Mouse (Mus musculus): ENCODE data around the gene Hist1h2be.
"Not testable (repeated sequence)": the region's sequence is repeated elsewhere in the genome, so short reads cannot be mapped to it uniquely, and the experiment has no call there.

The Hist1h2be gene

GRCm38 (mm10) chr13:23544787-23545120 is 76.2 kb downstream of the Hist1h2be start:
- peak; percentile 25 for DNase-seq

GRCm38 (mm10) chr13:23543965-23544786 is 76.7 kb downstream of the Hist1h2be start, which contains the start of gene Hist1h3f:
Hist1h3f (plus strand) TSS chr13:23544052.
- peak; percentile 70 for DNase-seq

- peak; percentile 55 for DNase-seq
These were observed 77.8 kb downstream of the Hist1h2be start, which contains the start of gene Hist1h2bh for GRCm38 (mm10) chr13:23542999-23543607. Hist1h2bh (minus strand) TSS chr13:23543392.

- not testable (repeated sequence) for DNase-seq
These were observed 78.5 kb downstream of the Hist1h2be start for GRCm38 (mm10) chr13:23542225-23542980.

- DNase-seq: no peak
These were observed 79.4 kb downstream of the Hist1h2be start for GRCm38 (mm10) chr13:23541497-23541896.

DNA sequence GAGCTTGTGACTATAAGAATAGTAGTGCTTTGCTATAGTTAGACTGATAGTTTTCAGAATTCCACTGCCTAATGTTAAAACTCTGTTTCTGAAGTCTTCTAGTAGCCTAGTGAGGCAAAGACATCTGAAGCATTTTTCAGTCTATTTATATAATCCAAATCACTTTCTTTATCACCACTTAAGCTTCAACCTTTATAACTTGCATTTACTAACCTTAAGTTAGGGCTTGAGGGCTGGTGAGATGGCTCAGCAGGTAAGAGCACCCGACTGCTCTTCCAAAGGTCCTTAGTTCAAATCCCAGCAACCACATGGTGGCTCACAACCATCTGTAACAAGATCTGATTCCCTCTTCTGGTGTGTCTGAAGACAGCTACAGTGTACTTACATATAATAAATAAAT is 81.1 kb downstream of the Hist1h2be start:
- DNase-seq: not testable (repeated sequence)

DNA sequence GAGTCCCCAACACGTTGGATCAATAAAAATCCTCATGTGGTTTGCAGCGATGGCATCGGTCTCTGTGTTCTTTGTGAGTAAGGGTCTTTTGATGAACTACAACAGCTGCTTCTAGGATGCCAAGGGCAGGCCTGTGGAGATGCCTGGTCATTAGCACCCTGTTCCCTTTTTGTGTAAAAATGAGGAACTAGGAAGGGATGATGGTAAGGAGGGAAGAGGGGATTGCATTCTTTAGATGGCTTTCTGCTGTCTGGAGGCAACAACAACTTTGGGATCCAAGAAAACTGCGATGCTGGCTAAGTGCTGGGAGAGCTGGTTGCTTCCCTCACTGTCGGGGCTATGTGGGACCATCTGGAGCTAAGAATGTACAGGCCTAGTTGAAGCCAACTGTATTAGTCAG is 82.7 kb downstream of the Hist1h2be start:
- no peak for DNase-seq

DNA sequence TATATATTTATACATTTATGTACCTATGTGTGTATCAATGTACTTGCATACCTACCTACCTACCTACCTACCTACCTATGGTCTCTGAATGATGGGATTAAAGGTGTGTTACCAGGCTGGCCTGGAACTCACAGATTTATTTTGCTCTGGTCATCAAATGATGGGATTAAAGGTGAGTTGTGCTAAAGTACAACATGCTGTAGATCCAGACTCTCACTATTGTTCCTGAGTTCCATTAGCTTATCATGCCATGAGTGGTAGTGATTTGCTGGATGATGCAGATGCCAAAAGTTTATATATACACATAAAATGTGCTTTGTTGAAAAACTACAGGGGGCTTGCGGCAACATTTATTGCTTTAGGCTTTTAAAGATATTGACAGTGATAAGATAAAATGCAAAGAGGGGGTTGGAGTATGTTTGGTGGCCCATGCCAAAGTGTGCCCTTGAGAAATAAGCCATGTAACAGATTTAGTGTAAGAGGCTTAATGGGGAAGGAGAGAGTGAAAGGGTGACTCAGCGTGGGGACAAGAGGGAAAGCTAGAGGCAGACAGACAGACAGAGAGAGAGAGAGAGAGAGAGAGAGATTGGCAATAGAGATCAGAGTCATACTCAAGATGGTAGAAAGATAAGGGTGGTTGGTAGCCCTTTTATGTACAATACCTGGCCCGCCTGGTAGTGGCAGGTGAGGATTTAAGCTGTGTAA is 83.8 kb downstream of the Hist1h2be start:
- DNase-seq: no peak

DNA sequence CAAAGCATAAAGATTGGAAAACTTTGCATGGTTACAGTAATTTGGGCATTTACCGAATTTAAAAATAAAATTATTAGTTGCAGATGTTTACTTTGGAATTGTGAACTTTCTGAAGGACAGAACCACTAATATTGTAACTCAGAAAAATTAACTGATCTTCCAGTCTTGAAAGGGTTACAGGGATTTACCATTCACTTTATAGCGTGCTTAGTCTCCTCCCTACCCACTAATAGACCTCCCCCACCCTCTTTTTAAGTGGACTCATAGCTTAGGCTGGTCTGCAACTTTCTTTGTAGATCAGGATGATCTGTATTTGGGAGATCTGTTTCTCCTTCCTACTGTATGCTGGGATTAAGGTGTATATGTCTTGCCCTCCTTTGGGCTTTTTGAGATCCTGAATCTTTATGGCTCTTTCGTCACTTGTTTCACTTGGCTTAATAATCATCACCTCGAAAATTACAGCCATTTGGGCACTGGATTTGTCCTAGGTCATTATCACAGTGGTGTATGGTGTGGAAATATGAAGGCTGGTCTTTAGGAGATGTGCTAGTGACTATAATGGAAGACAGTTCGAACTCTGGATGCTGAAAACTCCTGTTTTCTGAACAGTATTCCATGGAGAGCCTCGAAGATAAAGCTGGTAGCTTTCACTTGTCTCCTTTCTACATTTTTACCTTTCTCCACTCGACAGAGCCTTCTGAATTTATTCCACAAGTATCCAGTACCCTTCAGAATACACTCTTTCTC is 84.7 kb downstream of the Hist1h2be start:
- no peak for DNase-seq

DNA sequence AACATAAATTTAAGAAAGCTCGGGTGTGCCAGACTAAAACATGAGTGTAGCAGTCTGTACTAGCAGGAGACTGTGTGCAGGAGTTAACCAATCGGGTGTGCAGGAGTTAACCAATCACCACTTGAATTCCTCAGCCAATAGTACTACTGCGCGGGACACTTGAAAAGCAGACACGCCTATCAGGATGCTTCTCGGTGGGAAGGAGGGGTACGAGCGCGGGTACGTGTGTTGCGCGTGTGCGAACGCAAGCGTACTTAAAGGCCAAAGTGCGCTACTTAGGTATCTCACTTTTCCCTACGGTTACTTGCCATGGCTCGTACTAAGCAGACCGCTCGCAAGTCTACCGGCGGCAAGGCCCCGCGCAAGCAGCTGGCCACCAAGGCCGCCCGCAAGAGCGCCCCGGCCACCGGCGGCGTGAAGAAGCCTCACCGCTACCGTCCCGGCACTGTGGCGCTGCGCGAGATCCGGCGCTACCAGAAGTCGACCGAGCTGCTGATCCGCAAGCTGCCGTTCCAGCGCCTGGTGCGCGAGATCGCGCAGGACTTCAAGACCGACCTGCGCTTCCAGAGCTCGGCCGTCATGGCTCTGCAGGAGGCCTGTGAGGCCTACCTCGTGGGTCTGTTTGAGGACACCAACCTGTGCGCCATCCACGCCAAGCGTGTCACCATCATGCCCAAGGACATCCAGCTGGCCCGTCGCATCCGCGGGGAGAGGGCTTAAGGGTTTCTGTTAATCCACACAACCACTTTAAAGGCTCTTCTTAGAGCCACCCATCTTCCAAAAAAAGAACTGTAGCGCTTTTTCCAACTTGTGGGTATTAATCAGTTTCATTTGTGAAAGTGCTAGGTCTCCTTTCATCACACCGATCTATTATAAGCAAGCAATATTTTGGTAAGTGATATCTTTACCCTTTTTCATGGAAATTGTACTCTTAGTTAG is 85.5 kb downstream of the Hist1h2be start, which contains the start of gene Hist1h3g:
Gene Hist1h3g (plus strand): TSS at position 286 of the 939 bp plus-strand sequence.
- peak; percentile 82 for DNase-seq

DNA sequence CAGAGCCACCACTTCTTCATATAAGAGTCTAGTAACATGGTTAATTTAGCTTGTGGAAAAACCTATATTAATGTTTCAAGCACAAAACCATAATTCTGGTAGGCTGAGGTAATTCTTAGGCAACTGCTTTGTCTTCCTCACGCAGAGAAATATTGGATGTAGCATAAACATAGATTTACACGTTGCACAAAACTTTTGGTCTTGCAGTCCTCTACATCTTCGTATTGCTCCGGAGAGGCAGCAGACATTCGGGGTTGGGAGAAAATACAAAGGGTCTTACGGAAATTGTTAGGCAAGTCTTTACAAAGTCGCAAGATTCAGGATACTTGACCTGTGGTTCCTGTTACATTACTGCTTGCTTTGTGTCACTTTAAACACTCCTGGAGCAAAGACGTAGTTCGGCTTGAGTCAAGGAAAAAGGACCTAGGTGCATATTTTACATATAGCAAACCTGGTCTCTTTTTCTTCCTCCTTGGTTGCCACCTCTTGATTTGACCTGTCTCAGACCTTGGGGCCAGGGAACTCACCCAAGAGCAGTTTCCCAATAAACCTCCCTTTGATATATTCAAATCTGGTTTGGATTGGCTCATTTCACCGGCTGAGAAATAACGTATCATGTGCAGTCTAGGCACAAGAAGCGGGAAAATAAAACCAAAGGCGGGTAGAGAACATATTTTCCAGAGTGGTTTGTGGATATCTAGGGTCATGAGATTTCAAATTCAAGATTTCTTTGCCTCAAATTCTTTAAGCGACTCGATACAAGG is 86.4 kb downstream of the Hist1h2be start:
- DNase-seq: no peak
